Mouse (Mus musculus): Measurements from ENCODE around the gene Hist1h3g.
A peak's percentile ranks its signal among the peaks of the same experiment; 100 is the strongest.

The Hist1h3g gene

GRCm38 (mm10) chr13:23515826-23516620 is 19.2 kb upstream of the Hist1h3g start:
- DNase-seq (ENCODE audit: low spot score), result no peak

- DNase-seq (ENCODE audit: low spot score), result peak; percentile 80
Measured at GRCm38 (mm10) chr13:23516822-23517602, 18.2 kb upstream of the Hist1h3g start.

GRCm38 (mm10) chr13:23517603-23518294 is 17.5 kb upstream of the Hist1h3g start:
- peak; percentile 88 for DNase-seq (ENCODE audit: low spot score)

GRCm38 (mm10) chr13:23518295-23518603 is 17.0 kb upstream of the Hist1h3g start:
- no peak for DNase-seq (ENCODE audit: low spot score)

GRCm38 (mm10) chr13:23518885-23519284 is 16.3 kb upstream of the Hist1h3g start:
- DNase-seq (ENCODE audit: low spot score), result peak; percentile 88

GRCm38 (mm10) chr13:23519416-23519815 is 15.8 kb upstream of the Hist1h3g start:
- DNase-seq (ENCODE audit: low spot score), result peak; percentile 77

- peak; percentile 80 for DNase-seq (ENCODE audit: low spot score)
Measured at GRCm38 (mm10) chr13:23521703-23522102, 13.5 kb upstream of the Hist1h3g start.

GRCm38 (mm10) chr13:23523976-23524375 is 11.2 kb upstream of the Hist1h3g start:
- DNase-seq (ENCODE audit: low spot score), result no peak

GRCm38 (mm10) chr13:23524654-23525053 is 10.6 kb upstream of the Hist1h3g start:
- peak; percentile 76 for DNase-seq (ENCODE audit: low spot score)

- DNase-seq (ENCODE audit: low spot score), result no peak
Measured at GRCm38 (mm10) chr13:23525901-23526300, 9.3 kb upstream of the Hist1h3g start.

GRCm38 (mm10) chr13:23526312-23526711 is 8.9 kb upstream of the Hist1h3g start:
- peak; percentile 88 for DNase-seq (ENCODE audit: low spot score)

- no peak for DNase-seq (ENCODE audit: low spot score)
Measured at GRCm38 (mm10) chr13:23529005-23529404, 6.2 kb upstream of the Hist1h3g start.

GRCm38 (mm10) chr13:23529480-23530165 is 5.6 kb upstream of the Hist1h3g start:
- no peak for DNase-seq (ENCODE audit: low spot score)

- peak; percentile 82 for DNase-seq (ENCODE audit: low spot score)
Measured at GRCm38 (mm10) chr13:23530181-23530900, 4.9 kb upstream of the Hist1h3g start.

GRCm38 (mm10) chr13:23530901-23531875 is 4.0 kb upstream of the Hist1h3g start, which contains the start of gene Hist1h4h:
Gene Hist1h4h (plus strand): TSS chr13:23531050.
- peak; percentile 98 for DNase-seq (ENCODE audit: low spot score)

- peak; percentile 53 for DNase-seq (ENCODE audit: low spot score)
Measured at GRCm38 (mm10) chr13:23532262-23533075, 2.8 kb upstream of the Hist1h3g start.

- DNase-seq (ENCODE audit: low spot score), result peak; percentile 89
Measured at GRCm38 (mm10) chr13:23533560-23534367, 1.5 kb upstream of the Hist1h3g start, which contains the start of gene Hist1h2af. Gene Hist1h2af (plus strand): TSS chr13:23533906.

Measured in yolk sac, embryonic 10.5 days (tissue).